Mouse (Mus musculus) limb, embryonic 15.5 days (tissue): ENCODE measurements around the gene Cdc37. TPM values are rescaled to one million over a fixed set of nuclear protein-coding genes. Genes with fewer than 3 reads are reported as not detected.
A peak's percentile ranks its signal among the peaks of the same experiment; 100 is the strongest.

ENCODE experiments used
- ATAC-seq: fragments of 200-750 bp; cut with Nextera tagmentation; 2 replicates; pipeline ENCODE4 v1.8.0; 2017; ENCODE audit warnings: low read depth, moderate TSS enrichment; ENCODE audit not compliant: insufficient number of reproducible peaks, low FRiP score, low TSS enrichment
- H3K27ac ChIP-seq: fragments of 300-500 bp; sonication (generic); 2 replicates; pipeline ENCODE4 v1.5.1; 2015; ENCODE audit warnings: moderate library complexity, mild to moderate bottlenecking, inconsistent platforms
- H3K27me3 ChIP-seq: fragments of 300-500 bp; sonication (generic); 2 replicates; pipeline ENCODE4 v1.6.1; 2015; ENCODE audit warnings: inconsistent platforms
- H3K36me3 ChIP-seq: fragments of 300-500 bp; sonication (generic); 2 replicates; pipeline ENCODE4 v1.6.1; 2015; ENCODE audit warnings: inconsistent platforms
- H3K4me1 ChIP-seq: fragments of 300-500 bp; sonication (generic); 2 replicates; pipeline ENCODE4 v1.6.1; 2015; ENCODE audit warnings: inconsistent platforms
- H3K4me2 ChIP-seq: fragments of 300-500 bp; sonication (generic); 2 replicates; pipeline ENCODE4 v1.6.1; 2015; ENCODE audit warnings: mild to moderate bottlenecking, inconsistent platforms
- H3K4me3 ChIP-seq: fragments of 300-500 bp; sonication (generic); 2 replicates; pipeline ENCODE4 v1.5.1; 2015; ENCODE audit warnings: mild to moderate bottlenecking, inconsistent platforms
- H3K9ac ChIP-seq: fragments of 300-500 bp; sonication (generic); 2 replicates; pipeline ENCODE4 v1.6.1; 2015; ENCODE audit warnings: inconsistent platforms
- H3K9me3 ChIP-seq: fragments of 300-500 bp; sonication (generic); 2 replicates; pipeline ENCODE4 v1.6.1; 2016; ENCODE audit warnings: inconsistent platforms
- WGBS: fragments of 180-500 bp; shearing (Covaris S2); methylation state at CpG from one replicate; pipeline ENCODE4 v1.1.7; 2015; 5-methylcytosine and 5-hydroxymethylcytosine counted together
- polyA plus RNA-seq: library from polyadenylated mRNA; unstranded; fragments of >200 nt; fragmentation: Nextera tagmentation; extraction: Ambion mirVana; gene quantifications from 2 replicates; pipeline ENCODE4 v1.2.1, GENCODE M21; 2015

Gene Cdc37
- polyA plus RNA-seq, 1 experiment from 2014 or later = 298 TPM

- H3K27ac ChIP-seq = 0 out of 2 replicates have a peak overlapping the region, but pooled peaks have one; percentile 43
- H3K27me3 ChIP-seq = no peaks in the 10 kb centered on the region
- no peak for ATAC-seq
- H3K9ac ChIP-seq = no peak overlapping the region
- peaks cover 54% of the 10 kb centered on the region for H3K36me3 ChIP-seq
- H3K4me3 ChIP-seq = peak overlapping the region; percentile 17; the same call in 1 of the 2 replicates
- WGBS = 39% methylated on average over 10 of the region's 10 CpGs
- H3K4me2 ChIP-seq = peak overlapping the region; percentile 32
- no peaks in the 10 kb centered on the region for H3K9me3 ChIP-seq
- peaks cover 36% of the 10 kb centered on the region for H3K4me1 ChIP-seq
Observed at GRCm38 (mm10) chr9:21146722-21147121, 3.1 kb downstream of the Cdc37 start.

DNA sequence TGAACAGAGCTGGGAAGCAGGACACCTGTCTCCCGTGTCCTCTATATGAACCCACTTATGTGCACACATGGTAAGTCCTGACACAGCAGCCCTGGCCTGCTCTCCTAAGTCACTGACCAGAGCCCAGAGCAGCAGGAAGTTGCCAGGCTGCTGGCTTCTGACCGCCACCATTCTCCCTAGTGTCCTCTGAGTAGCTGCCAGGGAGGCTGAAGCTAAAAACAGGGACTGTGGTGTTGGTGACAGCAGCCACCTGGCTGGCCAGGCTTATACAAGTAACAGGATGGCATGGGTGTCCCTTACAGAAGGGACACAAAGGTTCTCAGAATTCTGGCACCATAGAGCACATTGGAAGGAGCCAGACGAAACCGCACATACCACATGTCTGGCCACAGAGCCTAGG is 4.4 kb downstream of the Cdc37 start:
- 97% methylated on average over 4 of the region's 4 CpGs for WGBS
- Histone ChIP-seq H3K4me2 (no peak overlapping the region), H3K36me3 (peaks cover 66% of the 10 kb centered on the region), H3K27ac (no peak overlapping the region), H3K4me3 (no peak overlapping the region), H3K9ac (no peak overlapping the region), H3K4me1 (peaks cover 36% of the 10 kb centered on the region), H3K27me3 (no peaks in the 10 kb centered on the region), H3K9me3 (no peaks in the 10 kb centered on the region)
- no peak for ATAC-seq

DNA sequence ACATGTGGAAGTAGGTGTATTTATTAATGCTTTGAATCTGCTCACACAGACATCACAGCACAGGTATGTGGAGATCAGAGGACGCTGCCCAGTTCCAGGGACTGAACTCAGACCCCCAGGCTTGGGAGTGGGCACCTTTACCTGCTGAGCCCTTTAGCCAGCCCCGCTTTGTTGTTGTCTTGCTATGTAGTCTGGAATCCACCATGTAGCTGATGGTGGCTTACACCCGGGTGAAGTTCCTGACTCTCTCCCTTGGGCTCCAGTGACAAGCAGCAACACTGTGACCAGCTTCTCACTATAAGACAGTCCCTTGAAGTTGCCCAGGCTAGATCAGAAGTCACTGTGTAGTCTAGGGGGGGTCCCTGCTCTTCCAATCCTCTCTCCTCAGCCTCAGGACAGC is 5.4 kb downstream of the Cdc37 start:
- H3K4me3 ChIP-seq = no peak overlapping the region
- H3K4me1 ChIP-seq = peaks cover 33% of the 10 kb centered on the region
- H3K9ac ChIP-seq = no peak overlapping the region
- H3K27ac ChIP-seq = no peak overlapping the region
- WGBS = 93% methylated on average over 3 of the region's 3 CpGs
- H3K9me3 ChIP-seq = no peaks in the 10 kb centered on the region
- no peak for ATAC-seq
- H3K27me3 ChIP-seq = no peaks in the 10 kb centered on the region
- H3K4me2 ChIP-seq = no peak overlapping the region
- peaks cover 76% of the 10 kb centered on the region for H3K36me3 ChIP-seq

GRCm38 (mm10) chr9:21141922-21142321 is 7.9 kb downstream of the Cdc37 start:
- no peak for ATAC-seq
- Histone ChIP-seq H3K9ac (no peak overlapping the region), H3K27ac (no peak overlapping the region), H3K9me3 (no peaks in the 10 kb centered on the region), H3K4me2 (no peak overlapping the region), H3K27me3 (no peaks in the 10 kb centered on the region), H3K4me1 (peaks cover 10% of the 10 kb centered on the region), H3K4me3 (no peak overlapping the region), H3K36me3 (peaks cover 91% of the 10 kb centered on the region)
- 89% methylated on average over 14 of the region's 14 CpGs for WGBS

GRCm38 (mm10) chr9:21138386-21138785 is 11.4 kb downstream of the Cdc37 start:
- H3K4me2 ChIP-seq = no peak overlapping the region
- no peaks in the 10 kb centered on the region for H3K9me3 ChIP-seq
- no peak overlapping the region for H3K4me3 ChIP-seq
- H3K27me3 ChIP-seq = no peaks in the 10 kb centered on the region
- no peak for ATAC-seq
- H3K27ac ChIP-seq = no peak overlapping the region
- peaks cover 59% of the 10 kb centered on the region for H3K36me3 ChIP-seq
- H3K4me1 ChIP-seq = no peaks in the 10 kb centered on the region
- 72% methylated on average over 4 of the region's 4 CpGs for WGBS
- H3K9ac ChIP-seq = no peak overlapping the region

- Histone ChIP-seq H3K9ac (no peak overlapping the region), H3K36me3 (peaks cover 48% of the 10 kb centered on the region), H3K4me2 (no peak overlapping the region), H3K27ac (no peak overlapping the region), H3K27me3 (no peaks in the 10 kb centered on the region), H3K4me1 (no peaks in the 10 kb centered on the region), H3K4me3 (no peak overlapping the region), H3K9me3 (no peaks in the 10 kb centered on the region)
- 42% methylated on average over 3 of the region's 3 CpGs for WGBS
- no peak for ATAC-seq
Observed at GRCm38 (mm10) chr9:21137229-21137628, 12.6 kb downstream of the Cdc37 start.

GRCm38 (mm10) chr9:21136401-21136800 is 13.4 kb downstream of the Cdc37 start:
- no peak overlapping the region for H3K4me3 ChIP-seq
- no peak for ATAC-seq
- H3K4me1 ChIP-seq = no peaks in the 10 kb centered on the region
- no peaks in the 10 kb centered on the region for H3K27me3 ChIP-seq
- H3K27ac ChIP-seq = no peak overlapping the region
- H3K9me3 ChIP-seq = no peaks in the 10 kb centered on the region
- WGBS = 80% methylated on average over 6 of the region's 6 CpGs
- no peak overlapping the region for H3K4me2 ChIP-seq
- H3K36me3 ChIP-seq = peaks cover 40% of the 10 kb centered on the region
- no peak overlapping the region for H3K9ac ChIP-seq

DNA sequence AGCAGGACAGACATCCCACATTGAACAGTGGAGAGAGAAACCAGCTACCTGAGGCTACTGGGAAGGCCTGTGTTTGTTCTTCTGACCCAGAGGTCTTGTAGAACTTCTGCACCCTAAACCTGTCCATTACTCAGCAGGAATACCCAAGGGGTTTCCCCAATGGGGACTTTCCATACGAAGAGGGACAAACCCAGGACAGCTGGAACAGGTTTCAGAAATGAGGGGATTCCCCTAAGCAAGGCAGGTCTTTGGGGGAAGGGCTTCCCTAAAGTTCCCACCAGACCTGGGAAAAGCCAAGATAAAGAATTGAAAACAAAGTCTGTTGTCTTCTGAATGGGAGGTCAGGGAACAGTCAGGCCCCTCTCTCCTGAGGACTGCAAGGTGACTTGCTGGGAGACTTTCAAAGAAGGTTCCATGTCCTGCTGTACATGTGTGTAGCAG is 13.8 kb downstream of the Cdc37 start:
- H3K4me2 ChIP-seq = no peak overlapping the region
- H3K9ac ChIP-seq = no peak overlapping the region
- no peaks in the 10 kb centered on the region for H3K27me3 ChIP-seq
- no peak overlapping the region for H3K27ac ChIP-seq
- H3K9me3 ChIP-seq = no peaks in the 10 kb centered on the region
- no peak overlapping the region for H3K4me3 ChIP-seq
- ATAC-seq = no peak
- 36% methylated on average over 1 of the region's 1 CpGs for WGBS
- peaks cover 36% of the 10 kb centered on the region for H3K36me3 ChIP-seq
- no peaks in the 10 kb centered on the region for H3K4me1 ChIP-seq

- Histone ChIP-seq H3K9ac (no peak overlapping the region), H3K4me3 (no peak overlapping the region), H3K36me3 (peaks cover 31% of the 10 kb centered on the region), H3K27me3 (no peaks in the 10 kb centered on the region), H3K27ac (no peak overlapping the region), H3K4me2 (no peak overlapping the region), H3K9me3 (no peaks in the 10 kb centered on the region), H3K4me1 (peaks cover 3% of the 10 kb centered on the region)
- WGBS = 83% methylated on average over 4 of the region's 4 CpGs
- ATAC-seq = no peak
Observed at GRCm38 (mm10) chr9:21135329-21135890, 14.4 kb downstream of the Cdc37 start.

- H3K4me3 ChIP-seq = no peak overlapping the region
- H3K4me2 ChIP-seq = no peak overlapping the region
- no peak overlapping the region for H3K27ac ChIP-seq
- H3K27me3 ChIP-seq = no peaks in the 10 kb centered on the region
- ATAC-seq = no peak
- peaks cover 9% of the 10 kb centered on the region for H3K4me1 ChIP-seq
- H3K9me3 ChIP-seq = no peaks in the 10 kb centered on the region
- H3K36me3 ChIP-seq = peaks cover 24% of the 10 kb centered on the region
- 67% methylated on average over 9 of the region's 9 CpGs for WGBS
- H3K9ac ChIP-seq = no peak overlapping the region
Observed at GRCm38 (mm10) chr9:21134595-21135328, 15.0 kb downstream of the Cdc37 start.

DNA sequence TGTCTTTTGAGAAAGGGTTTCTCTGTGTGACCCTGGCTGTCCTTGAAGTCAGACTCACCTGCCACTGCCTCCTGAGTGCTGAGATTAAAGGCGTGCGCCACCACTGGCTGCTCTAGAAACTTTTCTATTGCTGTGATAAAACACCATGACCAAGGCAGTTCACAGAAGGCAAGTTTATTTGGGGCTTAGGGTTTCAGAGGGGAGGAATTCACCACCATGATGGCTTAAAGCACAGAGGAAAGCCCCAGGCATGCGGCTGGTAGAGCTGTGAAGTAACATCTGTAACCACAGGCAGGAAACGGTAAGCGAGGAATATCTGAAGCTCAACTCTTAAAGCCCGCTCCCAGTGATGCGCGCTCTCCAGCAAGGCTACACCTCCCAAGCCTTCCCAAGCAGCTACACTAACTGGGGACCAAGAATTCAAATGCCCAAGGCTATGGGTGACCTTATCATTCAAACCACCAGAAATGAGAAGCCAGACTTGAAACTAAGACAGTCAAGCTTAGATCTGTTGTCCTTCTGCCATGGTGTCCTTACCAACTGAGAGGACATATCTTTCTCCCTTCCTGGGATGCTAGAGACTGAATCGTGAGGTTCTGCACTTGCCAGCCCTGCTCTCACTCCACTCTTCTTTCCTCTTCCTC is 16.6 kb downstream of the Cdc37 start:
- no peak for ATAC-seq
- H3K4me3 ChIP-seq = no peak overlapping the region
- no peak overlapping the region for H3K27ac ChIP-seq
- H3K27me3 ChIP-seq = no peaks in the 10 kb centered on the region
- no peaks in the 10 kb centered on the region for H3K9me3 ChIP-seq
- no peak overlapping the region for H3K4me2 ChIP-seq
- H3K36me3 ChIP-seq = peaks cover 14% of the 10 kb centered on the region
- 72% methylated on average over 9 of the region's 9 CpGs for WGBS
- H3K4me1 ChIP-seq = peaks cover 10% of the 10 kb centered on the region
- no peak overlapping the region for H3K9ac ChIP-seq

GRCm38 (mm10) chr9:21132102-21132775 is 17.5 kb downstream of the Cdc37 start:
- WGBS = 79% methylated on average over 12 of the region's 12 CpGs
- H3K27ac ChIP-seq = no peak overlapping the region
- no peak overlapping the region for H3K9ac ChIP-seq
- H3K4me1 ChIP-seq = peaks cover 10% of the 10 kb centered on the region
- H3K27me3 ChIP-seq = no peaks in the 10 kb centered on the region
- H3K9me3 ChIP-seq = no peaks in the 10 kb centered on the region
- no peak overlapping the region for H3K4me2 ChIP-seq
- ATAC-seq = no peak
- no peak overlapping the region for H3K4me3 ChIP-seq
- H3K36me3 ChIP-seq = peaks cover 12% of the 10 kb centered on the region; the same call in 1 of the 2 replicates
